Mouse (Mus musculus) liver, adult 2 months (tissue): ENCODE data around the gene Txk.

ENCODE experiments used
- CTCF ChIP-seq: fragments of 200-500 bp; IDR thresholded peaks from 2 replicates; pipeline ENCODE4 v1.5.1; 2011; ENCODE audit warnings: low read depth, low read length, control low read depth
- POLR2A ChIP-seq: fragments of 200-500 bp; IDR thresholded peaks from 2 replicates; pipeline ENCODE4 v1.6.1; 2011; ENCODE audit warnings: low read length, control low read depth; ENCODE audit not compliant: insufficient read depth; ENCODE audit errors: extremely low read depth

DNA sequence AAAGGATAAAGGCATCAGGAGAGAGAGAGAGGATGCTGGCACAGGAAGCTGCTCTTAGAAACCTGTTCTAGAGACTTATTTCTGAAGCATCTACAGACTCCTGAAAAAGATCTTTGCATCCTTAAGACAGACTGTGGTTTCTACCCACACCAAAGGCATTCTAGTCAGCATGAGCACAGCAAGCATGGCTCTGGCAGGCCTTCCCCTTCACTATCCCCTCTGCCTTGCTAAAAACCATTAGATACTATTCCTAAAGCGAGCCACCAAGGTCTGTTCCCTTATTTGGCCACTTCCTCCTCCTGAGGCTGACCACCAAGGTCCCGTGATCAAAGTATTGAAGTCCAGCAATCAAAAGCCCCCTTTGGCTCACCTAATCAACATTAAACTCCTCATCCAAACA is 23.6 kb upstream of the Txk start:
- TF ChIP-seq CTCF (no peak), POLR2A (no peak)
